Mouse (Mus musculus) liver, embryonic 13.5 days (tissue): ENCODE measurements around the gene Cdca4. TPM values are rescaled to one million over a fixed set of nuclear protein-coding genes. Genes with fewer than 3 reads are reported as not detected.

ENCODE experiments used
- ATAC-seq: fragments of 200-750 bp; cut with Nextera tagmentation; 2 replicates; pipeline ENCODE4 v1.8.0; 2017; ENCODE audit warnings: low read depth, mild to moderate bottlenecking, moderate number of reproducible peaks, moderate library complexity
- DNase-seq: peaks from one replicate; pipeline ENCODE4 v3.0.0; 2022
- H3K27ac ChIP-seq: fragments of 300-500 bp; sonication (generic); 2 replicates; pipeline ENCODE4 v1.5.1; 2015; ENCODE audit warnings: moderate library complexity, mild to moderate bottlenecking, inconsistent platforms
- H3K27me3 ChIP-seq: fragments of 300-500 bp; sonication (generic); 2 replicates; pipeline ENCODE4 v1.6.1; 2015; ENCODE audit warnings: mild to moderate bottlenecking, inconsistent platforms
- H3K36me3 ChIP-seq: fragments of 300-500 bp; sonication (generic); 2 replicates; pipeline ENCODE4 v1.6.1; 2015; ENCODE audit warnings: mild to moderate bottlenecking, inconsistent platforms
- H3K4me1 ChIP-seq: fragments of 300-500 bp; sonication (generic); replicated peaks from 2 replicates; pipeline ENCODE4 v1.6.1; 2015; ENCODE audit warnings: inconsistent platforms
- H3K4me2 ChIP-seq: fragments of 300-500 bp; sonication (generic); 2 replicates; pipeline ENCODE4 v1.6.1; 2015; ENCODE audit warnings: inconsistent platforms, mild to moderate bottlenecking, moderate library complexity
- H3K4me3 ChIP-seq: fragments of 300-500 bp; sonication (generic); replicated peaks from 2 replicates; pipeline ENCODE4 v1.5.1; 2015; ENCODE audit warnings: mild to moderate bottlenecking, inconsistent platforms
- H3K9ac ChIP-seq: fragments of 300-500 bp; sonication (generic); 2 replicates; pipeline ENCODE4 v1.6.1; 2015; ENCODE audit warnings: mild to moderate bottlenecking, inconsistent platforms
- H3K9me3 ChIP-seq: fragments of 300-500 bp; sonication (generic); replicated peaks from 2 replicates; pipeline ENCODE4 v1.6.1; 2016; ENCODE audit warnings: inconsistent platforms
- WGBS: fragments of 180-500 bp; shearing (Covaris S2); methylation state at CpG from one replicate; pipeline ENCODE4 v1.1.7; 2015; ENCODE audit not compliant: insufficient replicate concordance; 5-methylcytosine and 5-hydroxymethylcytosine counted together
- polyA plus RNA-seq: library from polyadenylated mRNA; unstranded; fragments of >200 nt; fragmentation: Nextera tagmentation; extraction: Ambion mirVana; gene quantifications from 2 replicates; pipeline ENCODE4 v1.2.1, GENCODE M21; 2015

Cdca4 gene
- polyA plus RNA-seq, 1 experiment from 2014 or later: 69.5 TPM

DNA sequence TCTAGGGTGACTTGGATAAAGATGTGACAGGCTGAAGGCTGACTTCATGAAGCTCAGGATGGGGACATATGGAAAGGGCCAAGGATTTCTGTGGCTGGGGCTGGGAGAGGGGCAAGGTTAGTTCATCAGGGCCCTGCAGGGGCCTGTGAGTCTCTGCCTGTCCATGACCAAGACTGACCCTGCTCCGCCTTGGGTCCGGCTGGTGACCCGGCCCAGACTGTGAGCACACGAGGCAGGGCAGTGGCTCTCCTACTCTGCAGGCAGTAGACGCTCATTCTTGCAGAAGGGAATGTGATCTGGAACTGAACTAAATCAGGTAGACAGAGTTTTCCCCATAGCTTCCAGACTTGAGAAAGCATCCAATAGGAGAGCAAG is 21.0 kb downstream of the Cdca4 start:
- 0 out of 2 replicates have a peak overlapping the region, but pooled peaks have one; percentile 8 for H3K9ac ChIP-seq
- WGBS: 83% methylated on average over 5 of the region's 5 CpGs
- 0 out of 2 replicates have a peak, but pooled peaks have one; percentile 2 for ATAC-seq

DNA sequence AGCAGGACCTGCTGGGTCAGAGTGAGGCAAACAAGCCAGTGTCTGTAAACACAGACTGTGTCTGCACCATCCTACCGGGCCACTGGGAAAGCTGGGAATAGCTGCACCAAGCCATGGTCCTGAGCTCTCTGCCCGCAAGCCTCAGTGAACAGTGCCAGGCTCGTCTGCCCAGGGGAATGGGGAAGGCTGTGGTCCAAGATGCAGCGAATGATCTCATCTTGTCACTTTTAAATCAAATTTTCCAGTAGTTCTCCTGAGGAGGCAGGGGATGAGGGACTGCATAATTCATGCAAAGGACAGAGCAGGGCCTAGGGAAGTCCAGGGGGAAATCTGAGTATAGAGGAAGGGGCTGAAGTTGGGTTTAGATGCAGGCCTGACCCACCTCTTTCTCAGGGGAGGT is 21.4 kb downstream of the Cdca4 start:
- Histone ChIP-seq H3K9ac (no peak overlapping the region), H3K9me3 (no peaks in the 10 kb centered on the region), H3K36me3 (no peaks in the 10 kb centered on the region), H3K4me3 (no peak overlapping the region), H3K4me1 (peaks cover 18% of the 10 kb centered on the region), H3K27ac (no peak overlapping the region), H3K27me3 (peaks cover 77% of the 10 kb centered on the region), H3K4me2 (no peak overlapping the region)
- ATAC-seq: no peak
- 61% methylated on average over 4 of the region's 4 CpGs for WGBS
- no peak for DNase-seq

More for the DNA sequence above, 21.0 kb downstream of the Cdca4 start:
- Histone ChIP-seq H3K36me3 (no peaks in the 10 kb centered on the region), H3K4me1 (peaks cover 18% of the 10 kb centered on the region), H3K27ac (no peak overlapping the region), H3K27me3 (peaks cover 73% of the 10 kb centered on the region), H3K9me3 (no peaks in the 10 kb centered on the region), H3K4me2 (peak overlapping the region; percentile 90), H3K4me3 (peak overlapping the region; percentile 67)
- no peak for DNase-seq

- no peaks in the 10 kb centered on the region for H3K9me3 ChIP-seq
- DNase-seq (no peak), ATAC-seq (no peak)
- no peak overlapping the region for H3K4me2 ChIP-seq
- H3K36me3 ChIP-seq: no peaks in the 10 kb centered on the region
- H3K4me1 ChIP-seq: peaks cover 27% of the 10 kb centered on the region
- H3K27ac ChIP-seq: no peak overlapping the region
- H3K4me3 ChIP-seq: no peak overlapping the region
- H3K27me3 ChIP-seq: peaks cover 90% of the 10 kb centered on the region
- WGBS: 31% methylated on average over 6 of the region's 6 CpGs
- no peak overlapping the region for H3K9ac ChIP-seq
These were observed 23.2 kb downstream of the Cdca4 start for GRCm38 (mm10) chr12:112806044-112806443.

DNA sequence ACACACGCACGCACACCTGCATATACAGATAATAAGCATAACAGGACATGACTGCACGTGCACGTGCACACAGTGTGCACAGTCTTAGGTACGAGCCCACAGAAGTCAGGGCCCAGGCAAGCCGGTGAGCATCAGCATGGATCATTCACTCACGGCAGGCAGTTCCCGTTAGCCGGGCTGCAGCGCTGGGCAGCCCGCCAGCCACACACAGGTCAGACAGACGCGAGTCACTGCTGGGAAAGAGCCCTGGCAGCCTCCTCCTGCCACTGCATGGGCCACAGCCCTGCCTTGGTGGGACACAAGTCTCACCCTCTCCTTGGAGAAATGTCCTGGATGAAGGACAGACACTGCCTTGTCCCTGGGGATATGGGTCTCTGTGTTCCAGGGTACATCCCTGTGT is 25.2 kb downstream of the Cdca4 start:
- H3K4me2 ChIP-seq: no peak overlapping the region
- no peak overlapping the region for H3K4me3 ChIP-seq
- no peak overlapping the region for H3K9ac ChIP-seq
- no peaks in the 10 kb centered on the region for H3K36me3 ChIP-seq
- 53% methylated on average over 13 of the region's 13 CpGs for WGBS
- DNase-seq (no peak), ATAC-seq (no peak)
- H3K27me3 ChIP-seq: peaks cover 75% of the 10 kb centered on the region
- H3K27ac ChIP-seq: no peak overlapping the region
- peaks cover 19% of the 10 kb centered on the region for H3K4me1 ChIP-seq
- no peaks in the 10 kb centered on the region for H3K9me3 ChIP-seq

GRCm38 (mm10) chr12:112802917-112803316 is 26.3 kb downstream of the Cdca4 start:
- ATAC-seq: no peak
- WGBS: 24% methylated on average over 3 of the region's 3 CpGs
- peak overlapping the region; percentile 73; the same call in 1 of the 2 replicates for H3K4me2 ChIP-seq
- H3K9ac ChIP-seq: no peak overlapping the region
- DNase-seq: no peak
- H3K4me1 ChIP-seq: peaks cover 9% of the 10 kb centered on the region
- peaks cover 70% of the 10 kb centered on the region for H3K27me3 ChIP-seq
- H3K4me3 ChIP-seq: no peak overlapping the region
- H3K9me3 ChIP-seq: no peaks in the 10 kb centered on the region
- no peaks in the 10 kb centered on the region for H3K36me3 ChIP-seq
- no peak overlapping the region for H3K27ac ChIP-seq

DNA sequence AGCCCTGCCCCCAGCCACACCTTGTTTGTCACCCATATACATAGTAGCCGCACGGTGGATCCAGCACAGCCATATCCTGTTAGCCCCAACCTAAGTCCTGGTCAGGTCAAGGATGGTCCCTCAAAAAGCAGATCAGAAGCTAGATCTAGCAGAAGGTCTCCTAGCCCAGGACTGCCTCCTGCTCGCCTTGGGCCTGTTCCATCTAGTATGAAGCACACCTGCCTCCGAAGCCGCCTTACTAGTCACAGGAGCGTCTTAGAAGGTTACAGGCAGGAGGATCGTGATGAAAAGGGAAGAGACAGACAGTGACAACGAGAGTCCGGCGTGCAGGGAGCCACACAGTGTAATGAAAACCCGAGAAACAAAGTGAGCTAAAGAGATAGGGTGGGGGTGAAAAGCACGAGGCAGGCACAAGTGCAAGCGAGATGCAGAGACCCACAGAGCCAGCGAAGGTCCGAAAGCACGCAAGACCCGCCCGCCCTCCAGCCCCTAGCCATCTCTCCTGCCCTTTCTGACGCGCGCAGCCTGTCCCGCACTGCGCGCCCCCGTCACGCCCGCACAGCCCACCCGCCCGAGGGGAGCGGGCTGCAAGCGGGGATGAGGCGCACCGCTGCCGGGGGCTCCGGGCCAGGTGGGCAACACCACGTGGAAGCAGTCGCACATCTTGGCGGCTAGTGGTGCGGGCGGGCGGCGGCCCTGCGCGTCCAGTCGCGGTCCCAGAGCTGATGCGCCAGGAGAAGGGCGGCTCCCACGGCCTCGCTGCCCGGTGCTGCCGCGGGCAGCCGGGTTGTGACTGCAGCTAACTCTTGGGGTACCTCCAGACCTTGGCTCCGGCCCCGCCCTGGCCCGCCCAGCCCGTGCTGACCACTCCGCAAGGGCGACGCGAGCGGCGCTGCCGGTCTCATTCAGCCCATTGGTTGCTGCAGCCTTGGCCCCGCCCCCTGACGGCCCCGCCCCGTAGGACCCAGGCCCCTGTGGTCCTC is 27.1 kb downstream of the Cdca4 start, which contains the start of gene Ahnak2:
TSS of gene Ahnak2 (minus strand) at position 794 of the 983 bp plus-strand sequence.
- 4% methylated on average over 57 of the region's 69 CpGs for WGBS
- H3K27ac ChIP-seq: no peak within 1 kb of the TSS

GRCm38 (mm10) chr12:112800476-112800875 is 28.7 kb downstream of the Cdca4 start:
- H3K36me3 ChIP-seq: no peaks in the 10 kb centered on the region
- no peaks in the 10 kb centered on the region for H3K9me3 ChIP-seq
- DNase-seq (peak; percentile 53), ATAC-seq (peak; percentile 45)
- peaks cover 61% of the 10 kb centered on the region for H3K27me3 ChIP-seq
- H3K4me1 ChIP-seq: peaks cover 9% of the 10 kb centered on the region
- H3K27ac ChIP-seq: no peak overlapping the region
- H3K4me2 ChIP-seq: no peak overlapping the region
- H3K9ac ChIP-seq: no peak overlapping the region
- 11% methylated on average over 4 of the region's 4 CpGs for WGBS
- H3K4me3 ChIP-seq: no peak overlapping the region

More for the DNA sequence above, 27.1 kb downstream of the Cdca4 start, which contains the start of gene Ahnak2:
- ATAC-seq: no peak; the same call in 1 of the 2 replicates
- Histone ChIP-seq H3K4me2 (peak within 1 kb of the TSS; percentile 73), H3K4me1 (peaks cover 9% of the 10 kb centered on the region), H3K9me3 (no peaks in the 10 kb centered on the region), H3K9ac (0 out of 2 replicates have a peak within 1 kb of the TSS, but pooled peaks have one; percentile 22), H3K27me3 (peaks cover 64% of the 10 kb centered on the region), H3K4me3 (peak within 1 kb of the TSS; percentile 50), H3K36me3 (no peaks in the 10 kb centered on the region)
- DNase-seq: no peak

- Histone ChIP-seq H3K9ac (no peak overlapping the region), H3K9me3 (no peaks in the 10 kb centered on the region), H3K27me3 (peaks cover 59% of the 10 kb centered on the region), H3K27ac (no peak overlapping the region), H3K36me3 (no peaks in the 10 kb centered on the region), H3K4me1 (peaks cover 9% of the 10 kb centered on the region), H3K4me2 (no peak overlapping the region), H3K4me3 (no peak overlapping the region)
- DNase-seq: no peak
- ATAC-seq: no peak
- WGBS: 60% methylated on average over 10 of the region's 10 CpGs
These were observed 29.8 kb downstream of the Cdca4 start for GRCm38 (mm10) chr12:112799237-112799970.

DNA sequence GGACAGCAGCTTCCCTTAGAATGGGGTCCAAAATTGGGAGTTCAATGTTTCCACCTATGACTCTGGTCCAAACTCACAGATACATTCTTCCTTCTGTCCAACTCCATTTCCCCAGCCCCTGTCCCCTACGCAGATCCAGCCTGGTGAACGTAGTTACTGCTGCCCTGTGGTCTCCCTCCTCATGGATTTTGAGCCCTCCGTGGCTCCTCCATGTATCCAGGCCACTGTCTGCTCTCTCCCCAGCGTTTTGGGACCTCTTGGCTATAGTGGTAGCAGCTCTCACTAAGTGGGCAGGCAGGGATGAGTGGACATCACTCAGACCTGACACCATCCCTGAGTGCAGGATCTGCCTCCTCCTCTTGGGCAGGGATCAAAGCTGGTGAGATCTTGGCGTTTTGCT is 30.5 kb downstream of the Cdca4 start:
- Histone ChIP-seq H3K36me3 (no peaks in the 10 kb centered on the region), H3K9ac (no peak overlapping the region), H3K27ac (no peak overlapping the region), H3K4me1 (peaks cover 16% of the 10 kb centered on the region), H3K4me2 (no peak overlapping the region), H3K9me3 (no peaks in the 10 kb centered on the region), H3K4me3 (no peak overlapping the region), H3K27me3 (peaks cover 53% of the 10 kb centered on the region)
- ATAC-seq: no peak
- 56% methylated on average over 5 of the region's 5 CpGs for WGBS
- no peak for DNase-seq

DNA sequence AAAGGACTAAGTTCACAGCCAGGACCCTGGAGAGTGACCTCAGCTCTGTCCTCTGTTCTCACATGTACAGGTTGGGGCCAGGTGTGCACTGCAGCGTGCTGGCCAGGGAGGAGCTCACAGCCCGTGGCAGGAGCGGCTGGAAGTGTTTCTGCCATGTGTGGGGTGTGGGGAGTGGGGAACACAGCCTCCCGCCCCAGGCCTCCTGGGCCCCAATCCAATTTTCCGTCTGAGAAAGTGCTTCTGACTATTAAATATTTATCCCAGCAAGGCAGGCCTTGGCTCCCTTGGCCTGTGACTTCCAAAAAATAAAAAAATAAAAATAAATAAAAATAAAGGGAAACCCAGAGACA is 30.9 kb downstream of the Cdca4 start:
- Histone ChIP-seq H3K4me1 (peaks cover 19% of the 10 kb centered on the region), H3K9ac (no peak overlapping the region), H3K27ac (no peak overlapping the region), H3K4me3 (no peak overlapping the region), H3K9me3 (no peaks in the 10 kb centered on the region), H3K27me3 (peaks cover 48% of the 10 kb centered on the region), H3K36me3 (no peaks in the 10 kb centered on the region), H3K4me2 (no peak overlapping the region)
- WGBS: 34% methylated on average over 5 of the region's 5 CpGs
- DNase-seq (no peak), ATAC-seq (no peak)

DNA sequence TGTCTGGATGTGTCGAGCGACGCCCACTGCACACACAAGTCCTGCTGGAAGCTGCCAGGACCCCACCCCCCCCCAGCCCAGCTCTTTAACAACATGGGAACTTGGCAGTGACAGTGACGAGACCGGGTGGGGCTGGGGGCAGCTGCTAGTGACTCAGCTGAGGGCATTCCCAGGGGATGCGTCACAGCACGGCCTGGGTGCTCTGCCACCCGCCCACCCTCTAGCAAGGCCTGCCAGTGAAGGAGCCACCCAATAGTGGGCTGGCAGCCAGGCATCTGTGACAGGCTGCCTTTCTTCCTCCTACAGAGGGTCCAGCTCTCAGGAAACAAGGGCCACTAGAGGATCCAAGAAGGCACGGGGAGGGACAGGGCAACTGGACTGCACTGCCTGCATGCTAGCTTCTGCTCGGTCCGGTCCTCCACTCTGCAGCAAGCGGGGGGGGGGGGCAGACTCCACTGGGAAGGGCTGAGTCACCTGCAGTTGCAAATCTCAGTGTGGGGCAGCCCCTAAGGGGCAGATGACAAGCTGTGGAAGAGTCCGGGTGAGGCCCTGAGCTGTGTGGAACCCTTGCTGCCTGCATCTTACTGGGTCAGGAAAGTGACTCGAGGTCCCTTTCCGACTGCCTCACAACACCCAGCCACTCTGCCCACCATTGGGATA is 31.4 kb downstream of the Cdca4 start:
- H3K9me3 ChIP-seq: no peaks in the 10 kb centered on the region
- 49% methylated on average over 15 of the region's 15 CpGs for WGBS
- peaks cover 43% of the 10 kb centered on the region for H3K27me3 ChIP-seq
- ATAC-seq (no peak), DNase-seq (no peak)
- H3K36me3 ChIP-seq: no peaks in the 10 kb centered on the region
- H3K9ac ChIP-seq: no peak overlapping the region
- H3K27ac ChIP-seq: no peak overlapping the region
- H3K4me1 ChIP-seq: peaks cover 19% of the 10 kb centered on the region
- H3K4me2 ChIP-seq: no peak overlapping the region
- no peak overlapping the region for H3K4me3 ChIP-seq
